Mouse (Mus musculus): ENCODE results near the gene Gm3173.
"Not testable (repeated sequence)": the region's sequence is repeated elsewhere in the genome, so short reads cannot be mapped to it uniquely, and the experiment has no call there.

The Gm3173 gene

GRCm38 (mm10) chr14:4430692-4431091, at the start of gene Gm3173:
Gene Gm3173 (plus strand): TSS chr14:4430992.
- DNase-seq (ENCODE audit: low spot score in 2 of 2), result not testable (repeated sequence)

- DNase-seq (ENCODE audit: low spot score in 2 of 2), result not testable (repeated sequence)
These were observed 45.2 kb upstream of the Gm3173 start for GRCm38 (mm10) chr14:4385606-4386005.

GRCm38 (mm10) chr14:4392841-4393530, 37.8 kb upstream of the Gm3173 start:
- DNase-seq (ENCODE audit: low spot score in 2 of 2), result not testable (repeated sequence)

- not testable (repeated sequence) for DNase-seq (ENCODE audit: low spot score in 2 of 2)
These were observed 33.6 kb upstream of the Gm3173 start, which contains the start of gene Gm3159 for GRCm38 (mm10) chr14:4397226-4397625. Gene Gm3159 (plus strand): TSS chr14:4397526.

GRCm38 (mm10) chr14:4398624-4399023, 32.2 kb upstream of the Gm3173 start:
- DNase-seq (ENCODE audit: low spot score in 2 of 2), result not testable (repeated sequence)

- not testable (repeated sequence) for DNase-seq (ENCODE audit: low spot score in 2 of 2)
These were observed 30.5 kb upstream of the Gm3173 start for GRCm38 (mm10) chr14:4400115-4400789.

- DNase-seq (ENCODE audit: low spot score in 2 of 2), result not testable (repeated sequence)
These were observed 29.5 kb upstream of the Gm3173 start for GRCm38 (mm10) chr14:4401245-4401644.

- DNase-seq (ENCODE audit: low spot score in 2 of 2), result not testable (repeated sequence)
These were observed 27.0 kb upstream of the Gm3173 start for GRCm38 (mm10) chr14:4403840-4404239.

GRCm38 (mm10) chr14:4409939-4410338, 20.9 kb upstream of the Gm3173 start:
- DNase-seq (ENCODE audit: low spot score in 2 of 2), result not testable (repeated sequence)

GRCm38 (mm10) chr14:4414965-4415835, 15.6 kb upstream of the Gm3173 start, which contains the start of gene Gm3164:
Gene Gm3164 (plus strand): TSS chr14:4415448.
- DNase-seq (ENCODE audit: low spot score in 2 of 2), result not testable (repeated sequence)

- DNase-seq (ENCODE audit: low spot score in 2 of 2), result not testable (repeated sequence)
These were observed 50.7 kb downstream of the Gm3173 start, which contains the start of gene Gm3182 for GRCm38 (mm10) chr14:4481445-4481844. Gene Gm3182 (plus strand): TSS chr14:4481745.

GRCm38 (mm10) chr14:4499425-4499824, 68.6 kb downstream of the Gm3173 start:
- not testable (repeated sequence) for DNase-seq (ENCODE audit: low spot score in 2 of 2)

GRCm38 (mm10) chr14:4555105-4555504, 124.3 kb downstream of the Gm3173 start, which contains the start of gene Gm3047:
Gene Gm3047 (plus strand): TSS chr14:4555405.
- not testable (repeated sequence) for DNase-seq (ENCODE audit: low spot score in 2 of 2)
